Mouse (Mus musculus) adipocyte (in vitro differentiated cells): ENCODE data around the gene Ubl7.

Source experiments
- DNase-seq: peaks from one replicate; pipeline ENCODE4 v3.0.0-alpha.2; 2016; ENCODE audit warnings: low spot score

The Ubl7 gene

GRCm38 (mm10) chr9:57967237-57967960 is 56.6 kb downstream of the Ubl7 start:
- DNase-seq: no peak

GRCm38 (mm10) chr9:57968166-57968771 is 57.5 kb downstream of the Ubl7 start:
- DNase-seq: no peak

GRCm38 (mm10) chr9:57968783-57969542 is 58.2 kb downstream of the Ubl7 start:
- DNase-seq: no peak

- no peak for DNase-seq
Observed at GRCm38 (mm10) chr9:57969736-57970495, 59.1 kb downstream of the Ubl7 start.

GRCm38 (mm10) chr9:57971413-57971812 is 60.6 kb downstream of the Ubl7 start:
- no peak for DNase-seq

- peak; percentile 28 for DNase-seq
Observed at GRCm38 (mm10) chr9:57972141-57972591, 61.4 kb downstream of the Ubl7 start.

GRCm38 (mm10) chr9:57972776-57973439 is 62.1 kb downstream of the Ubl7 start:
- DNase-seq: peak; percentile 71

- peak; percentile 26 for DNase-seq
Observed at GRCm38 (mm10) chr9:57973440-57974066, 62.8 kb downstream of the Ubl7 start.

- no peak for DNase-seq
Observed at GRCm38 (mm10) chr9:57974221-57974620, 63.4 kb downstream of the Ubl7 start.

- no peak for DNase-seq
Observed at GRCm38 (mm10) chr9:57975200-57975821, 64.5 kb downstream of the Ubl7 start.

GRCm38 (mm10) chr9:57978025-57978424 is 67.2 kb downstream of the Ubl7 start:
- DNase-seq: no peak

- DNase-seq: no peak
Observed at GRCm38 (mm10) chr9:57978858-57979257, 68.1 kb downstream of the Ubl7 start.
